In genomic region chr4:25813340-25813739, GRCm38 (mm10) we compare ENCODE assay signal across 22 mouse cellular contexts. TPM values are rescaled to one million over a fixed set of nuclear protein-coding genes. Genes with fewer than 3 reads are reported as not detected.
DNase-seq lines count a peak whose midpoint lies in the region; ATAC-seq and TF ChIP-seq lines count a peak whose summit lies in the region.
"Had no signal": no experiment of that assay in that cellular context is flagged by ENCODE, and none has a peak within 500 bp of the region (broad histone marks: within the 10 kb centered on the region; RNA-seq: fewer than 3 reads in every experiment).

No protein-coding gene starts in this region.

- DNase-seq in lung, embryonic 14.5 days: peak; percentile 31
- no peak for DNase-seq in lung, postnatal 10 days
- no peak for DNase-seq in lung, postnatal 4 days
- DNase-seq in lung, adult 2 months: no peak
- DNase-seq in lung, postnatal 0 days (ENCODE audit: low spot score): peak; percentile 11
- DNase-seq in lung, postnatal 14 days: no peak
- DNase-seq: adrenal gland, adult 2 months; adrenal gland, adult 8-10 months; adrenal gland, postnatal 10 days; adrenal gland, postnatal 14 days; adrenal gland, postnatal 25 days; adrenal gland, postnatal 36 days; B cell, adult 2 months; cerebellum, adult 11 months; cerebellum, adult 11-12 months had no signal

- no peaks in the 10 kb centered on the region for H3K27me3 ChIP-seq in lung, embryonic 14.5 days (ENCODE audit: insufficient read depth, low read length)
- no peaks in the 10 kb centered on the region for H3K27me3 ChIP-seq in lung, embryonic 15.5 days
- no peaks in the 10 kb centered on the region for H3K27me3 ChIP-seq in lung, embryonic 16.5 days (ENCODE audit: control insufficient read depth, insufficient read depth, low read depth, low read length)
- no peaks in the 10 kb centered on the region for H3K27me3 ChIP-seq in lung, postnatal 0 days (replicated peaks; ENCODE audit: insufficient read depth, low read length)
- H3K27me3 ChIP-seq: CH12.LX, Patski had no signal

- no peak overlapping the region for H3K9ac ChIP-seq in lung, embryonic 14.5 days
- no peak overlapping the region for H3K9ac ChIP-seq in lung, embryonic 15.5 days
- no peak overlapping the region for H3K9ac ChIP-seq in lung, embryonic 16.5 days (ENCODE audit: low read length)
- H3K9ac ChIP-seq in lung, postnatal 0 days (replicated peaks; ENCODE audit: low read depth): no peak overlapping the region

- H3K4me2 ChIP-seq in lung, embryonic 14.5 days: no peak overlapping the region
- H3K4me2 ChIP-seq in lung, embryonic 15.5 days: no peak overlapping the region
- no peak overlapping the region for H3K4me2 ChIP-seq in lung, embryonic 16.5 days (ENCODE audit: low read depth, low read length)
- no peak overlapping the region for H3K4me2 ChIP-seq in lung, postnatal 0 days (replicated peaks; ENCODE audit: low read depth, low read length)

- H3K9me3 ChIP-seq in lung, embryonic 14.5 days (ENCODE audit: low read depth, low read length): no peaks in the 10 kb centered on the region
- no peaks in the 10 kb centered on the region for H3K9me3 ChIP-seq in lung, embryonic 15.5 days
- no peaks in the 10 kb centered on the region for H3K9me3 ChIP-seq in lung, embryonic 16.5 days (ENCODE audit: control insufficient read depth, low read length)
- H3K9me3 ChIP-seq in lung, postnatal 0 days (ENCODE audit: low read length): no peaks in the 10 kb centered on the region

- no peak for TF ChIP-seq CTCF in lung, embryonic 14.5 days (IDR thresholded peaks at IDR 0.05; ENCODE audit: low read depth)
- TF ChIP-seq CTCF in lung, adult 2 months (IDR thresholded peaks at IDR 0.05; ENCODE audit: insufficient read depth, low read length): no peak
- TF ChIP-seq CTCF in lung, postnatal 0 days (IDR thresholded peaks at IDR 0.05): no peak

- H3K27ac ChIP-seq in lung, embryonic 14.5 days (ENCODE audit: low read depth): no peak overlapping the region
- H3K27ac ChIP-seq in lung, embryonic 15.5 days: no peak overlapping the region
- H3K27ac ChIP-seq in lung, embryonic 16.5 days (ENCODE audit: low read length): no peak overlapping the region
- H3K27ac ChIP-seq in lung, postnatal 0 days (ENCODE audit: low read length): no peak overlapping the region

- no peaks in the 10 kb centered on the region for H3K36me3 ChIP-seq in lung, embryonic 14.5 days (ENCODE audit: insufficient read depth)
- no peaks in the 10 kb centered on the region for H3K36me3 ChIP-seq in lung, embryonic 15.5 days
- H3K36me3 ChIP-seq in lung, embryonic 16.5 days (ENCODE audit: control insufficient read depth, insufficient read depth, low read length): no peaks in the 10 kb centered on the region
- H3K36me3 ChIP-seq in lung, postnatal 0 days (ENCODE audit: insufficient read depth, low read length): no peaks in the 10 kb centered on the region
- H3K36me3 ChIP-seq: G1E had no signal

- no peaks in the 10 kb centered on the region for H3K4me1 ChIP-seq in lung, embryonic 14.5 days (ENCODE audit: insufficient read depth)
- H3K4me1 ChIP-seq in lung, embryonic 15.5 days: no peaks in the 10 kb centered on the region
- H3K4me1 ChIP-seq in lung, embryonic 16.5 days (replicated peaks; ENCODE audit: control insufficient read depth, insufficient read depth, low read length): no peaks in the 10 kb centered on the region
- no peaks in the 10 kb centered on the region for H3K4me1 ChIP-seq in lung, adult 2 months (ENCODE audit: control insufficient read depth, insufficient read depth, low read length)
- H3K4me1 ChIP-seq in lung, postnatal 0 days (ENCODE audit: insufficient read depth, low read depth, low read length): no peaks in the 10 kb centered on the region

- peak; percentile 91 for ATAC-seq in lung, embryonic 14.5 days (ENCODE audit: insufficient read depth)
- ATAC-seq in lung, embryonic 15.5 days (ENCODE audit: borderline replicate concordance, extremely low read depth, low FRiP score, low TSS enrichment): peak; percentile 85; the same call in 1 of the 2 replicates
- peak; percentile 94 for ATAC-seq in lung, embryonic 16.5 days (ENCODE audit: low read depth)
- no peak for ATAC-seq in lung, postnatal 0 days
- ATAC-seq: activated CD4-positive, CD25-positive, alpha-beta regulatory T cell, adult 4 months; CD4-positive, CD25-positive, alpha-beta regulatory T cell, adult 4 months; Patski had no signal

- no peak overlapping the region for H3K4me3 ChIP-seq in lung, embryonic 14.5 days (ENCODE audit: low read depth, low read length)
- H3K4me3 ChIP-seq in lung, embryonic 15.5 days: no peak overlapping the region
- no peak overlapping the region for H3K4me3 ChIP-seq in lung, embryonic 16.5 days (ENCODE audit: low read length)
- no peak overlapping the region for H3K4me3 ChIP-seq in lung, adult 2 months (replicated peaks; ENCODE audit: extremely low read depth, low read depth, low read length)
- no peak overlapping the region for H3K4me3 ChIP-seq in lung, postnatal 0 days (ENCODE audit: low read depth, low read length)

- no peak for TF ChIP-seq EP300 in lung, postnatal 0 days (IDR thresholded peaks at IDR 0.05)

- TF ChIP-seq POLR2A in lung, adult 2 months (IDR thresholded peaks at IDR 0.05; ENCODE audit: borderline replicate concordance, extremely low read depth, low read depth, low read length): no peak

- WGBS in lung, embryonic 14.5 days: 55% methylated on average over 1 of the region's 1 CpGs
- WGBS in lung, embryonic 15.5 days: 56% methylated on average over 1 of the region's 1 CpGs
- WGBS in lung, embryonic 16.5 days: 47% methylated on average over 1 of the region's 1 CpGs
- WGBS in lung, adult 2 months: 67% methylated on average over 1 of the region's 1 CpGs
- WGBS in lung, postnatal 0 days: 55% methylated on average over 1 of the region's 1 CpGs

RNA-seq across cellular contexts. Expression of gene Fut9, which starts 13.3 kb away (rescaled TPM):
- 0.54 and 1.0 TPM in 2 replicates for polyA plus RNA-seq in lung, embryonic 14.5 days (2014; fragmentation: Nextera tagmentation; extraction: Ambion mirVana)
- polyA plus RNA-seq in lung, embryonic 15.5 days (2015; fragmentation: Nextera tagmentation; extraction: Ambion mirVana): 0.69 and 0.74 TPM in 2 replicates
- 0.52 and 0.63 TPM in 2 replicates for polyA plus RNA-seq in lung, embryonic 16.5 days (2015; fragmentation: Nextera tagmentation; extraction: Ambion mirVana)
- 0.02 and 0.03 TPM in 2 replicates for polyA plus RNA-seq in lung, adult 2 months (2012; rRNA removed)
- 0.01 and 0.02 TPM in 2 replicates for polyA plus RNA-seq in lung, postnatal 0 days (2015; fragmentation: Nextera tagmentation; extraction: Ambion mirVana)
- polyA plus RNA-seq: adrenal gland, adult 2 months; CD4-positive, CD25-positive, alpha-beta regulatory T cell, adult 4 months; G1E had no signal

Comparison
In these comparisons a context has a peak if more than half of its experiments do, and no peak if none do; other contexts are left out.
1. DNase-seq: peak in lung, embryonic 14.5 days (single experiment) and lung, postnatal 0 days (single experiment); none in lung, postnatal 10 days (single experiment), lung, postnatal 4 days (0 of 2), lung, adult 2 months (single experiment) and lung, postnatal 14 days (single experiment).